Mouse (Mus musculus) thymus, adult 2 months (tissue): ENCODE measurements around the gene Fgfr2.

ENCODE experiments used
- CTCF ChIP-seq: fragments of 200-500 bp; IDR thresholded peaks from 2 replicates; pipeline ENCODE4 v1.5.1; 2012; ENCODE audit warnings: mild to moderate bottlenecking, control low read depth, low read length, moderate library complexity, borderline replicate concordance; ENCODE audit not compliant: control insufficient read depth, poor library complexity, insufficient read depth; ENCODE audit errors: extremely low read depth
- POLR2A ChIP-seq: fragments of 200-500 bp; IDR thresholded peaks from 2 replicates; pipeline ENCODE4 v1.6.1; 2012; ENCODE audit warnings: mild to moderate bottlenecking, low read length, control low read depth, moderate library complexity; ENCODE audit not compliant: control insufficient read depth, poor library complexity, insufficient read depth; ENCODE audit errors: extremely low read depth

DNA sequence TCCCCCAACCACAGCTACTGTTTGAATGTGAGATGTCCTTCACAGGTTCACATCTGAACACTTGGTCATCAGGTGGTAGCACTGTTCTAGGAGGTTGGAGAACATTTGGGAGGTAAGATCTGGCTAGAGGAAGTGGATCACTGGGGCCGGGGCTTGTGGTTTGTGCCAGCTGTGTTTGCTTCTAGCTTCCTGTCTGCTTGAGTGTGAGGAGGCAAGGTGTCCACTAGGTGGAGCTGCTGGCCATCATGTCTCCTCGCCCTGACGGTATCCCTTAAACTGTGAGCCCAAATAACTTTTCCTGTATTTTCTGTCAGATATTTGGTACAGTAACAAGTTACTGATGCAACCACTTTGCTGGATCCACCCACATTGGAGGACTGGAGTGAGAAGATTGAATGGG lies 1653.6 kb downstream of the Fgfr2 start:
- TF ChIP-seq POLR2A (no peak), CTCF (no peak)
